Mouse (Mus musculus): ENCODE measurements around the gene Lingo1.

The Lingo1 gene

GRCm38 (mm10) chr9:56795721-56796655 lies at the start of gene Lingo1:
Gene Lingo1 (minus strand): TSS chr9:56796468.
- DNase-seq (ENCODE audit: low read depth), result no peak

GRCm38 (mm10) chr9:56844644-56845043 lies 48.4 kb upstream of the Lingo1 start:
- DNase-seq (ENCODE audit: low read depth), result no peak

- DNase-seq (ENCODE audit: low read depth), result peak; percentile 56
Measured at GRCm38 (mm10) chr9:56843679-56844188, 47.5 kb upstream of the Lingo1 start.

- no peak for DNase-seq (ENCODE audit: low read depth)
Measured at GRCm38 (mm10) chr9:56842303-56842719, 46.0 kb upstream of the Lingo1 start.

- DNase-seq (ENCODE audit: low read depth), result no peak
Measured at GRCm38 (mm10) chr9:56841864-56842263, 45.6 kb upstream of the Lingo1 start.

GRCm38 (mm10) chr9:56840721-56841120 lies 44.5 kb upstream of the Lingo1 start:
- no peak for DNase-seq (ENCODE audit: low read depth)

- DNase-seq (ENCODE audit: low read depth), result no peak
Measured at GRCm38 (mm10) chr9:56835152-56835551, 38.9 kb upstream of the Lingo1 start.

GRCm38 (mm10) chr9:56832900-56833299 lies 36.6 kb upstream of the Lingo1 start:
- no peak for DNase-seq (ENCODE audit: low read depth)

GRCm38 (mm10) chr9:56831904-56832303 lies 35.6 kb upstream of the Lingo1 start:
- DNase-seq (ENCODE audit: low read depth), result peak; percentile 52

GRCm38 (mm10) chr9:56830162-56830561 lies 33.9 kb upstream of the Lingo1 start:
- DNase-seq (ENCODE audit: low read depth), result no peak

GRCm38 (mm10) chr9:56828841-56829240 lies 32.6 kb upstream of the Lingo1 start:
- DNase-seq (ENCODE audit: low read depth), result no peak

- no peak for DNase-seq (ENCODE audit: low read depth)
Measured at GRCm38 (mm10) chr9:56828146-56828545, 31.9 kb upstream of the Lingo1 start.

- no peak for DNase-seq (ENCODE audit: low read depth)
Measured at GRCm38 (mm10) chr9:56825476-56826213, 29.4 kb upstream of the Lingo1 start.

GRCm38 (mm10) chr9:56824900-56825299 lies 28.6 kb upstream of the Lingo1 start:
- DNase-seq (ENCODE audit: low read depth), result peak; percentile 27

GRCm38 (mm10) chr9:56810916-56811315 lies 14.6 kb upstream of the Lingo1 start:
- DNase-seq (ENCODE audit: low read depth), result peak; percentile 7

GRCm38 (mm10) chr9:56807990-56808389 lies 11.7 kb upstream of the Lingo1 start:
- no peak for DNase-seq (ENCODE audit: low read depth)

- DNase-seq (ENCODE audit: low read depth), result no peak
Measured at GRCm38 (mm10) chr9:56803146-56803545, 6.9 kb upstream of the Lingo1 start.

GRCm38 (mm10) chr9:56797876-56798275 lies 1.6 kb upstream of the Lingo1 start:
- peak; percentile 15 for DNase-seq (ENCODE audit: low read depth)

- DNase-seq (ENCODE audit: low read depth), result no peak
Measured at GRCm38 (mm10) chr9:56796656-56797131, 426 bp upstream of the Lingo1 start.

GRCm38 (mm10) chr9:56791696-56792261 lies 4.5 kb downstream of the Lingo1 start:
- DNase-seq (ENCODE audit: low read depth), result no peak

GRCm38 (mm10) chr9:56784576-56784975 lies 11.7 kb downstream of the Lingo1 start:
- DNase-seq (ENCODE audit: low read depth), result no peak
